Mouse (Mus musculus) lung, embryonic 16.5 days (tissue): ENCODE data around the gene Srd5a1. TPM values are rescaled to one million over a fixed set of nuclear protein-coding genes. Genes with fewer than 3 reads are reported as not detected.
A peak's percentile ranks its signal among the peaks of the same experiment; 100 is the strongest.

ENCODE experiments used
- ATAC-seq: fragments of 200-750 bp; cut with Nextera tagmentation; 2 replicates; pipeline ENCODE4 v1.8.0; 2017; ENCODE audit warnings: low read depth, mild to moderate bottlenecking, moderate library complexity
- H3K27ac ChIP-seq: fragments of 300-500 bp; sonication (generic); 2 replicates; pipeline ENCODE4 v1.5.1; 2014; ENCODE audit warnings: mild to moderate bottlenecking, control low read depth, low read length
- H3K27me3 ChIP-seq: fragments of 300-500 bp; sonication (generic); 2 replicates; pipeline ENCODE4 v1.6.1; 2014; ENCODE audit warnings: low read depth, low read length, mixed read lengths; ENCODE audit not compliant: control insufficient read depth, insufficient read depth
- H3K36me3 ChIP-seq: fragments of 300-500 bp; sonication (generic); 2 replicates; pipeline ENCODE4 v1.6.1; 2014; ENCODE audit warnings: low read length; ENCODE audit not compliant: control insufficient read depth, insufficient read depth
- H3K4me1 ChIP-seq: fragments of 300-500 bp; sonication (generic); replicated peaks from 2 replicates; pipeline ENCODE4 v1.6.1; 2014; ENCODE audit warnings: low read length, mixed read lengths; ENCODE audit not compliant: control insufficient read depth, insufficient read depth
- H3K4me2 ChIP-seq: fragments of 300-500 bp; sonication (generic); 2 replicates; pipeline ENCODE4 v1.6.1; 2014; ENCODE audit warnings: low read depth, low read length, control low read depth
- H3K4me3 ChIP-seq: fragments of 300-500 bp; sonication (generic); 2 replicates; pipeline ENCODE4 v1.5.1; 2014; ENCODE audit warnings: mild to moderate bottlenecking, low read length, control low read depth
- H3K9ac ChIP-seq: fragments of 300-500 bp; sonication (generic); 2 replicates; pipeline ENCODE4 v1.6.1; 2014; ENCODE audit warnings: low read length, control low read depth
- H3K9me3 ChIP-seq: fragments of 300-500 bp; sonication (generic); 2 replicates; pipeline ENCODE4 v1.6.1; 2016; ENCODE audit warnings: low read length; ENCODE audit not compliant: control insufficient read depth
- WGBS: fragments of 180-500 bp; shearing (Covaris S2); extraction: QIAGEN DNeasy Blood & Tissue Kit; methylation state at CpG from one replicate; pipeline ENCODE4 v1.1.7; 2014; 5-methylcytosine and 5-hydroxymethylcytosine counted together
- polyA plus RNA-seq: library from polyadenylated mRNA; unstranded; fragments of >200 nt; fragmentation: Nextera tagmentation; extraction: Ambion mirVana; gene quantifications from 2 replicates; pipeline ENCODE4 v1.2.1, GENCODE M21; 2015

The Srd5a1 gene
- 22.3 and 23.0 TPM in 2 replicates for polyA plus RNA-seq

GRCm38 (mm10) chr13:69611398-69612174, at the start of gene Srd5a1:
Srd5a1 (minus strand) TSS chr13:69611442.
- H3K4me1 ChIP-seq: peaks cover 10% of the 10 kb centered on the region; the same call in 1 of the 2 replicates
- ATAC-seq: peak; percentile 99
- peak within 1 kb of the TSS; percentile 75 for H3K27ac ChIP-seq
- under 1% methylated on average over 69 of the region's 69 CpGs for WGBS
- H3K9ac ChIP-seq: peak within 1 kb of the TSS; percentile 88
- H3K27me3 ChIP-seq: no peaks in the 10 kb centered on the region
- H3K4me2 ChIP-seq: peak within 1 kb of the TSS; percentile 80
- peaks cover 19% of the 10 kb centered on the region for H3K36me3 ChIP-seq
- H3K9me3 ChIP-seq: no peaks in the 10 kb centered on the region
- H3K4me3 ChIP-seq: peak within 1 kb of the TSS; percentile 98

- no peaks in the 10 kb centered on the region for H3K9me3 ChIP-seq
- H3K27ac ChIP-seq: no peak overlapping the region
- H3K9ac ChIP-seq: no peak overlapping the region
- 52% methylated on average over 3 of the region's 3 CpGs for WGBS
- H3K27me3 ChIP-seq: no peaks in the 10 kb centered on the region
- H3K36me3 ChIP-seq: no peaks in the 10 kb centered on the region
- no peak overlapping the region for H3K4me3 ChIP-seq
- no peaks in the 10 kb centered on the region for H3K4me1 ChIP-seq
- no peak overlapping the region for H3K4me2 ChIP-seq
- ATAC-seq: no peak
Measured at GRCm38 (mm10) chr13:69654508-69654907, 43.3 kb upstream of the Srd5a1 start.

- Histone ChIP-seq H3K9me3 (no peaks in the 10 kb centered on the region), H3K36me3 (no peaks in the 10 kb centered on the region), H3K4me3 (no peak overlapping the region), H3K27ac (no peak overlapping the region), H3K27me3 (no peaks in the 10 kb centered on the region), H3K4me2 (no peak overlapping the region), H3K9ac (no peak overlapping the region), H3K4me1 (no peaks in the 10 kb centered on the region)
- 79% methylated on average over 9 of the region's 9 CpGs for WGBS
- no peak for ATAC-seq
Measured at GRCm38 (mm10) chr13:69646481-69646880, 35.2 kb upstream of the Srd5a1 start.

GRCm38 (mm10) chr13:69645694-69646423, 34.6 kb upstream of the Srd5a1 start:
- H3K9ac ChIP-seq: no peak overlapping the region
- no peaks in the 10 kb centered on the region for H3K27me3 ChIP-seq
- no peaks in the 10 kb centered on the region for H3K4me1 ChIP-seq
- no peak overlapping the region for H3K27ac ChIP-seq
- H3K4me2 ChIP-seq: no peak overlapping the region
- 69% methylated on average over 13 of the region's 13 CpGs for WGBS
- no peak for ATAC-seq
- H3K4me3 ChIP-seq: no peak overlapping the region
- H3K36me3 ChIP-seq: no peaks in the 10 kb centered on the region
- H3K9me3 ChIP-seq: no peaks in the 10 kb centered on the region

- no peak for ATAC-seq
- Histone ChIP-seq H3K27me3 (no peaks in the 10 kb centered on the region), H3K4me3 (no peak overlapping the region), H3K4me2 (no peak overlapping the region), H3K9me3 (no peaks in the 10 kb centered on the region), H3K9ac (no peak overlapping the region), H3K27ac (no peak overlapping the region), H3K4me1 (no peaks in the 10 kb centered on the region), H3K36me3 (0 out of 2 replicates have a peak, but pooled peaks cover 3% of the 10 kb centered on the region)
- WGBS: 77% methylated on average over 13 of the region's 13 CpGs
Measured at GRCm38 (mm10) chr13:69644427-69645166, 33.4 kb upstream of the Srd5a1 start.

- Histone ChIP-seq H3K4me3 (no peak overlapping the region), H3K36me3 (0 out of 2 replicates have a peak, but pooled peaks cover 3% of the 10 kb centered on the region), H3K9me3 (no peaks in the 10 kb centered on the region), H3K4me2 (no peak overlapping the region), H3K27me3 (no peaks in the 10 kb centered on the region), H3K9ac (no peak overlapping the region), H3K4me1 (no peaks in the 10 kb centered on the region), H3K27ac (no peak overlapping the region)
- peak; percentile 23; the same call in 1 of the 2 replicates for ATAC-seq
- WGBS: 68% methylated on average over 2 of the region's 2 CpGs
Measured at GRCm38 (mm10) chr13:69643937-69644336, 32.7 kb upstream of the Srd5a1 start.

GRCm38 (mm10) chr13:69642656-69643216, 31.5 kb upstream of the Srd5a1 start:
- H3K36me3 ChIP-seq: 0 out of 2 replicates have a peak, but pooled peaks cover 3% of the 10 kb centered on the region
- H3K4me3 ChIP-seq: no peak overlapping the region
- no peaks in the 10 kb centered on the region for H3K4me1 ChIP-seq
- no peaks in the 10 kb centered on the region for H3K9me3 ChIP-seq
- no peak overlapping the region for H3K27ac ChIP-seq
- H3K4me2 ChIP-seq: no peak overlapping the region
- H3K9ac ChIP-seq: no peak overlapping the region
- ATAC-seq: no peak; the same call in 1 of the 2 replicates
- H3K27me3 ChIP-seq: no peaks in the 10 kb centered on the region
- 75% methylated on average over 5 of the region's 5 CpGs for WGBS

GRCm38 (mm10) chr13:69641017-69641416, 29.8 kb upstream of the Srd5a1 start:
- Histone ChIP-seq H3K9ac (no peak overlapping the region), H3K4me3 (no peak overlapping the region), H3K4me2 (no peak overlapping the region), H3K9me3 (no peaks in the 10 kb centered on the region), H3K27me3 (no peaks in the 10 kb centered on the region), H3K4me1 (no peaks in the 10 kb centered on the region), H3K36me3 (0 out of 2 replicates have a peak, but pooled peaks cover 3% of the 10 kb centered on the region), H3K27ac (no peak overlapping the region)
- no peak for ATAC-seq
- 86% methylated on average over 3 of the region's 3 CpGs for WGBS
